Mouse (Mus musculus): ENCODE measurements at regions not wholly inside any gene's neighbourhood (a gene's known extent, or its start where the extent isn't known, plus 50 kb on each side); places are given as distances from the start of the nearest gene placed in this dataset.

GRCm38 (mm10) chr4:70153179-70153578 lies 257.1 kb downstream of the Cdk5rap2 start:
- no peak overlapping the region for H3K4me3 ChIP-seq (replicated peaks in 1 of 3; ENCODE audit: low read depth in 2 of 3, low read length in 2 of 3, poor library complexity in 1 of 3)
- no peak for DNase-seq (ENCODE audit: extremely low read depth)
- no peaks in the 10 kb centered on the region for H3K79me2 ChIP-seq (replicated peaks; ENCODE audit: control insufficient read depth, extremely low read depth, insufficient read depth, poor library complexity, severe bottlenecking)
- no peaks in the 10 kb centered on the region for H3K36me3 ChIP-seq (replicated peaks in 1 of 2; ENCODE audit: control insufficient read depth in 1 of 2, insufficient read depth in 1 of 2, low read length in 1 of 2)
- H3K9me3 ChIP-seq (replicated peaks; ENCODE audit: low read length): no peaks in the 10 kb centered on the region
- TF ChIP-seq EP300 (IDR thresholded peaks at IDR 0.05; ENCODE audit: low read length) (no peak), MXI1 (IDR thresholded peaks at IDR 0.05; ENCODE audit: low read depth, low read length) (no peak), TBP (conservative IDR thresholded peaks at IDR 0.05; ENCODE audit: low read depth, low read length) (no peak), E2F4 (IDR thresholded peaks at IDR 0.05; ENCODE audit: insufficient replicate concordance, low read depth, low read length) (no peak), JUND (conservative IDR thresholded peaks at IDR 0.05; ENCODE audit: low read depth, low read length) (no peak), ZC3H11A (IDR thresholded peaks at IDR 0.05; ENCODE audit: low read depth, low read length) (no peak), SIN3A (IDR thresholded peaks at IDR 0.05; ENCODE audit: low read length) (no peak), GABPA (IDR thresholded peaks at IDR 0.05; ENCODE audit: insufficient replicate concordance, low read depth, low read length) (no peak), USF1 (IDR thresholded peaks at IDR 0.05; ENCODE audit: low read depth, low read length) (no peak), CHD1 (IDR thresholded peaks at IDR 0.05; ENCODE audit: low read depth, low read length) (no peak), ZNF384 (IDR thresholded peaks at IDR 0.05; ENCODE audit: low read depth, low read length) (no peak), IRF4 (IDR thresholded peaks at IDR 0.05; ENCODE audit: low read depth, low read length) (no peak), ELF1 (IDR thresholded peaks at IDR 0.05; ENCODE audit: low read depth, low read length) (no peak), MAX (IDR thresholded peaks at IDR 0.05; ENCODE audit: low read length) (no peak), BHLHE40 (IDR thresholded peaks at IDR 0.05; ENCODE audit: low read depth, low read length) (no peak)
- H3K9ac ChIP-seq (ENCODE audit: insufficient read depth, low read depth): no peak overlapping the region
- H3K27me3 ChIP-seq (replicated peaks): no peaks in the 10 kb centered on the region
- in situ Hi-C loops (cut with MboI; ENCODE audit: low pct_ligation_motif_present, low pct_unique_long_range_greater_than_20kb, low sequenced_read_pairs) (no loop called here), dilution Hi-C loops (cut with MboI; ENCODE audit: extremely low pct_ligation_motif_present, extremely low pct_unique_long_range_greater_than_20kb, low sequenced_read_pairs) (no loop called here)
- no peak overlapping the region for H3K4me2 ChIP-seq (ENCODE audit: insufficient read depth, low read depth, poor library complexity, severe bottlenecking)
- H3K4me1 ChIP-seq (ENCODE audit: control insufficient read depth in 1 of 2, insufficient read depth in 2 of 2): no peaks in the 10 kb centered on the region
- no peak overlapping the region for H3K27ac ChIP-seq (ENCODE audit: insufficient read depth, low read depth)

DNA sequence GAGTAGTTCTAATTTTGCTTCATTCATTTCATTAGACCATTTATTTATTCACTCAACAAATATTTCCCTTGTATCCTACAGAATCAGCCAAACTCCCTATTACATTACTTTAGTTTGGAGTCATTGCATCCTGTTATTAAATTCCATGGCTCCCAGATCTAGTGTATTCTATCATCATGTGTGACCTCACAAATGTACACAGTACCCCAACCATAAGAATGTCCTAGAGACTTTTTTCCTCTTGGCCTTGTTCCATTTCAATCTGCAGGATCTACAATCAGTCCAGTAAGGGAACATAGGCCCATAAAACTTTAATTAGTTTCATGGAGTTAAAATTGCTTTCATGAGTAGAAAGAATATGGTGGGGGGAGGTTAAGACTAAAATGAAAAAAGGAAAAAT lies 301.2 kb downstream of the Cdk5rap2 start:
- H3K27me3 ChIP-seq (replicated peaks): no peaks in the 10 kb centered on the region
- no peaks in the 10 kb centered on the region for H3K4me1 ChIP-seq (ENCODE audit: control insufficient read depth in 1 of 2, insufficient read depth in 2 of 2)
- no peak overlapping the region for H3K9ac ChIP-seq (ENCODE audit: insufficient read depth, low read depth)
- in situ Hi-C loops (cut with MboI; ENCODE audit: low pct_ligation_motif_present, low pct_unique_long_range_greater_than_20kb, low sequenced_read_pairs): no loop called here
- TF ChIP-seq POLR2A (IDR thresholded peaks at IDR 0.05; ENCODE audit: low read depth, low read length) (no peak), SMC3 (IDR thresholded peaks at IDR 0.05; ENCODE audit: low read depth, low read length) (no peak), ZC3H11A (IDR thresholded peaks at IDR 0.05; ENCODE audit: low read depth, low read length) (no peak), CTCF (conservative IDR thresholded peaks at IDR 0.05 in 1 of 2, IDR thresholded peaks at IDR 0.05 in 1 of 2; ENCODE audit: low read depth in 2 of 2, low read length in 2 of 2) (no peak), TBP (conservative IDR thresholded peaks at IDR 0.05; ENCODE audit: low read depth, low read length) (no peak), MAFK (IDR thresholded peaks at IDR 0.05; ENCODE audit: insufficient replicate concordance, low read length) (no peak), ELF1 (IDR thresholded peaks at IDR 0.05; ENCODE audit: low read depth, low read length) (no peak), MEF2A (IDR thresholded peaks at IDR 0.05; ENCODE audit: borderline replicate concordance, low read depth, low read length) (no peak), POLR2AphosphoS2 (IDR thresholded peaks at IDR 0.05; ENCODE audit: low read depth, low read length) (no peak), SIN3A (IDR thresholded peaks at IDR 0.05; ENCODE audit: low read length) (no peak), ZNF384 (IDR thresholded peaks at IDR 0.05; ENCODE audit: low read depth, low read length) (no peak), CHD2 (IDR thresholded peaks at IDR 0.05; ENCODE audit: low read length) (no peak), USF2 (conservative IDR thresholded peaks at IDR 0.05; ENCODE audit: low read depth, low read length) (no peak), TCF12 (IDR thresholded peaks at IDR 0.05; ENCODE audit: low read depth, low read length) (no peak)
- peaks cover 11% of the 10 kb centered on the region for H3K9me3 ChIP-seq (replicated peaks; ENCODE audit: low read length)
- no peaks in the 10 kb centered on the region for H3K79me2 ChIP-seq (replicated peaks; ENCODE audit: control insufficient read depth, extremely low read depth, insufficient read depth, poor library complexity, severe bottlenecking)
- dilution Hi-C loops (cut with MboI; ENCODE audit: extremely low pct_ligation_motif_present, extremely low pct_unique_long_range_greater_than_20kb, low sequenced_read_pairs): no loop called here
- H3K36me3 ChIP-seq (replicated peaks in 1 of 2; ENCODE audit: control insufficient read depth in 1 of 2, insufficient read depth in 1 of 2, low read length in 1 of 2): no peaks in the 10 kb centered on the region
- no peak overlapping the region for H3K27ac ChIP-seq (ENCODE audit: insufficient read depth, low read depth)
- H3K4me2 ChIP-seq (ENCODE audit: insufficient read depth, low read depth, poor library complexity, severe bottlenecking): no peak overlapping the region
- H3K4me3 ChIP-seq (replicated peaks in 1 of 3; ENCODE audit: low read depth in 2 of 3, low read length in 2 of 3, poor library complexity in 1 of 3): no peak overlapping the region
- DNase-seq (ENCODE audit: extremely low read depth): no peak

Measured in CH12.LX (cell line).